Mouse (Mus musculus) cerebellum, adult (tissue): ENCODE measurements around the gene Gm20388.
A peak's percentile ranks its signal among the peaks of the same experiment; 100 is the strongest.
"Not testable (repeated sequence)": the region's sequence is repeated elsewhere in the genome, so short reads cannot be mapped to it uniquely, and the experiment has no call there.

ENCODE experiments used
- ATAC-seq: cut with Nextera tagmentation; 2 replicates; pipeline ENCODE4 v1.9.2; 2017; ENCODE audit warnings: mild to moderate bottlenecking, moderate library complexity, mixed read lengths; ENCODE audit not compliant: insufficient number of reproducible peaks, low FRiP score, low TSS enrichment

Gene Gm20388

DNA sequence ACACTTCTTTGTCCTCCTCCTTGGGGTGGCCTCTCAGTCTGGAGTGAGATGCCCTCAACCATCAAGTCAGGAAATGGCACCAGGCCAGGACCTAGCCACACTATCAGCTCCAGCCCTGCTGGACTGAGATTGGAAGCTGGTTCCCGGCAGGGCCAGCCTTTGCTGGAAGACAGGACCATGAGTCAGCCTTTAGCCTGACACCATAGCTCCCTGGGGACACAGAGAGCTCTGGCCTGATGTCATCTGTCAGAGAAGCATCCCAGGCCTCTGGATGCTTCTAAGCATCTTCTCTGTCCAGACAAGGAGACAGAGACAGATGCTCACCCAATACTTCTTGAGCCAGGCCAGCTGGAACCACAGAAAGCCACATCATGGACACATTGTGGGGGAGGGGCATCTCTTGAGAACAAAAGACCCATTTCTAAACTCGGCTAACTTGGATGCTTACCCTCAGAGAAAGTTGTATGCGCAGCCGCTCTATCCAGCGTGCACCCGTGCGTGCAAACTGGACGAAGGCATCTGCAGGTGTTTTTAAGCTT, 3499.5 kb downstream of the Gm20388 start:
- ATAC-seq: no peak

GRCm38 (mm10) chr8:123410788-123411187, 3500.1 kb downstream of the Gm20388 start:
- ATAC-seq: no peak

GRCm38 (mm10) chr8:123411246-123411645, 3500.6 kb downstream of the Gm20388 start, which contains the start of gene Tubb3:
Gene Tubb3, plus strand, starts transcription at chr8:123411424.
- ATAC-seq: peak; percentile 74

- 0 out of 2 replicates have a peak, but pooled peaks have one; percentile 11 for ATAC-seq
Measured at GRCm38 (mm10) chr8:123411781-123412327, 3501.2 kb downstream of the Gm20388 start.

DNA sequence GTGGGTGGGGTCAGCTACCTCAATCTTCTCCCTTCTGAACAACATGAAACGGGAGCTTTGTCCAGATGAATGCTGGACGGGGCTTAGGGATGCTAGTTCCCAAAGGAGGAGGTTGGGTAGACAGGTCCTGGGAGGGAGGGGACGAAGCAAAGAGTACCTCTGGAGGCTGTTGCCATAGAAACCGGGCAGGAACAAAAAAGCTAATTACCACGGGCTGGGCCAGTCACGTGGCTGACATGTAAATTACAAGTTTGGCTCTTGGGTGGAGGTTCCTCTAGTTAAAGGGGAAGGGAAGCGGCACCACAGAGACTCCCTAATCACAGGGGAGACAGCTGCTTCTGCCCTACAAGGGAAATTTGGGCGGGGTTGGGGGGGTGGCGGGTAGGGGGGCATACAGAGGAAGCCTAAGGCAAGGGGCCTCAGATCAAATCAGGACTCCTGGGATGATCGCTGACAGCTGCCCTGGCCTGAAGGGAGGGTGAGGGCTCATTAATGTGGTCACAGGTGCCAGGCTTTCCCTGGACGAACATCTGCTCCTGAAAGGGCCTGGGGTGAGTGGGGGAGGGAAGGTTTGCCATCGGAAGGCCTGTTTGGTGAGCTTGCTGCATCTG, 3502.0 kb downstream of the Gm20388 start:
- no peak for ATAC-seq

GRCm38 (mm10) chr8:123414255-123414654, 3503.6 kb downstream of the Gm20388 start:
- no peak for ATAC-seq

DNA sequence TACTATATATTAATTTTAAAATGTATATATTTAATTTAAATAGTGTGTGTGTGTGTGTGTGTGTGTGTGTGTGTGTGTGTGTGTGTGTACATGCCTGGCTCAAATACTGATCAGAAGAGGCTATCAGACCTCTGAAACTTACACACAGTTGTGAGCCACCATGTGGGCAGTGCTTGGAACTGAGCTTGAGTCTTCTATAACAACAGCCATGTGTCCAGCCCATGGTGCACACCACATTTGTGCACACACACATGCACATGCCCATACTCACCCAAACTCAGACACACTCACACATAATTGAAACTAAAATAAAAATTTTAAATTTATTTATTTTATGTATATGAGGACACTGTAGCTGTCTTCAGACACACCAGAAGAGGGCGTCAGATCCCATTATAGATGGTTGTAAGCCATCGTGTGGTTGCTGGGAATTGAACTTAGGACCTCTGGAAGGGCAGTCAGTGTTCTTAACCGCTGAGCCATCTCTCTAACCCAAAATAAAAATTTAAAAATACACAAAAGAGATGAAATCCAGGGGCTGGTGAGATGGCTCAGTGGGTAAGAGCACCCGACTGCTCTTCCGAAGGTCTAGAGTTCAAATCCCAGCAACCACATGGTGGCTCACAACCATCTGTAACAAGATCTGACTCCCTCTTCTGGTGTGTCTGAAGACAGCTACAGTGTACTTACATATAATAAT, 3504.5 kb downstream of the Gm20388 start:
- ATAC-seq: not testable (repeated sequence)

- no peak for ATAC-seq
Measured at GRCm38 (mm10) chr8:123415967-123416943, 3505.6 kb downstream of the Gm20388 start.

DNA sequence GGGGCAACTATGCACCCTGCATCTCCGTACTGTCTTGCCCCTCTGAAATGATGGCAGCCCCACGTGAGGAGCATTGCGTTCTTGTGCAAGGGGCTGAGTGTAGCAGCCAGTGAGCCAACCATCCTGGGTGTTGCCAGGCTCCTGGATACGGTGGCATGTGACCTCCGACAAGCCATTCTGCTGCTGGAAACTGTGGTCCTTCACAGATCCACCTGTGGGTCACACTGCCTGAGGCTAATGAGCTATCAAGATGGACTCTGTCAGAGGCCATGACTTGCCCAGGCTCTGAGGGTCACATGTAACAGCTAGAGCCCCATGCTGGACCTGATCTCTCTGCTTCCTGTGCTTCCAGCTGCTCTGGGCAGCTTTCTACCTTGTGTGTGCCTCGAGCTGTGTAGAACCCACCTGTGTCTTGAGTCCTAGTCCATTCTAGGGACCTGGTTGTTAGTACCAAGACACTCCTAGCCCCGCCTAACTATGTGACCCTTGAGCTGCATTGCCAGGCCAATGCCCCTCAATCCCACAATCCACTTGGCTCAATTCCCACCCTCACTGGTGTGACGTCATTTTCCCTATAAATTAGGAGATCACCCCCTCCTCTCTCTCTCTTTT, 3506.4 kb downstream of the Gm20388 start:
- no peak for ATAC-seq

GRCm38 (mm10) chr8:123419711-123420110, 3509.1 kb downstream of the Gm20388 start:
- no peak for ATAC-seq

GRCm38 (mm10) chr8:123420525-123421281, 3510.1 kb downstream of the Gm20388 start:
- ATAC-seq: no peak

- no peak for ATAC-seq
Measured at GRCm38 (mm10) chr8:123421325-123421724, 3510.7 kb downstream of the Gm20388 start.

DNA sequence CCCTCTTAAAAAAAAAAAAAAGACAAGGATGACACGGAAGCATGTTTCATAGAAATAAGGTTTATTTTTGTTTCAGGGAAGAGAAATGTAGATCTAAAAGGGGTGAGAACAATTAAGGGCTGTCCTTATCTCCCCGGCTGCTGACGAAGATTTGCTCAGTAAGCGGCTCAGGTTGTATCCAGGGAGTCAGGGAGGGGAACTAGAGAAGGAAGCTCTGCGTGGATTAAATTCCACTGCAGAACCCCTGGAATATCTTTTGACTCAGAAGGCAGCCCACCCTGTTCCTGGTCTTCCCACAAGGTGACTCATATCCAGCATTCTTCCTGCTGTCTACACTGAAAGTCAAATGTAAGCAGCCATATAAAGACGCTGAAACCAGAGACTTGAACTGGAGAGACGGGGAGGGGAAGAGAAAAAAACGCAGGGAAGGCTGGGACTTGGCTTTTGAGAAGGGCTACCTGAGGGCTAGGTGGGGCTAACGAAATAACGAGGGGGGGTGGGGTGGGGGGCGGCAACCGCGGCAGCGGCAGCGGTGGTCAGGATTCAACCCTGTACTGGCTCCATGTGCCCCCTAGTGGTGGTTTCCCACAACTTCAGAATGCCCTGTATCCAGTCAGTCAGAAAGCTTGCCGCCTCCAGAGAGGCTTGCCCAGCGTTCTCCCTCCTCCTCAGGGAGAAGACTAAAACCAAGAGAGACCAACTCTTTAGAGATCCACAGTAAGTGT, 3511.6 kb downstream of the Gm20388 start:
- peak; percentile 58; the same call in 1 of the 2 replicates for ATAC-seq

- ATAC-seq: no peak
Measured at GRCm38 (mm10) chr8:123422781-123423159, 3512.1 kb downstream of the Gm20388 start.

DNA sequence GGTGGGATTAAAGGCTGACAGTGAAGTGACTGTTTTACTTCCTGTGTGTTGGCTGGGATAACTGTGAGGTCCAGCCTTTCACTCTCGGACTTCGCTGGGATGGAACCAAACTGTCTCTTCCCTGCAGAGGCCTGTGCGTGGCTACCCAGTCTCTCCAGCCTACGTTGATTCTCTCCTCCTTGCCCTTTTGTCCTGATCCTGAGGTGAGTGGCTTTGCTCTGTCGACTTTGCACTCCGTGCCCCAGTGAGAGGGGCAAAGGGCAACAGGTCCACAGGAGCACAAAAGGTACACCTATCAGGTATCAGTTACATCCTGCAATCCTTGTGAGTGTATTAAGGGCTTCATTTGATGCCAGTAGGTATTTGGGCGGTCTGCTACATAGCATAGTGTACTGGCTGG, 3512.8 kb downstream of the Gm20388 start, which contains the start of gene Def8:
Gene Def8, plus strand, starts transcription at position 87 of the 400 bp plus-strand sequence.
- no peak for ATAC-seq

- ATAC-seq: no peak
Measured at GRCm38 (mm10) chr8:123426511-123427509, 3516.2 kb downstream of the Gm20388 start.

GRCm38 (mm10) chr8:123427639-123428275, 3517.1 kb downstream of the Gm20388 start:
- ATAC-seq: no peak
